Mouse (Mus musculus): Measurements from ENCODE around the gene Syk. TPM values are rescaled to one million over a fixed set of nuclear protein-coding genes. Genes with fewer than 3 reads are reported as not detected.

The Syk gene
- polyA plus RNA-seq, 1 experiment, result 4.7 TPM

DNA sequence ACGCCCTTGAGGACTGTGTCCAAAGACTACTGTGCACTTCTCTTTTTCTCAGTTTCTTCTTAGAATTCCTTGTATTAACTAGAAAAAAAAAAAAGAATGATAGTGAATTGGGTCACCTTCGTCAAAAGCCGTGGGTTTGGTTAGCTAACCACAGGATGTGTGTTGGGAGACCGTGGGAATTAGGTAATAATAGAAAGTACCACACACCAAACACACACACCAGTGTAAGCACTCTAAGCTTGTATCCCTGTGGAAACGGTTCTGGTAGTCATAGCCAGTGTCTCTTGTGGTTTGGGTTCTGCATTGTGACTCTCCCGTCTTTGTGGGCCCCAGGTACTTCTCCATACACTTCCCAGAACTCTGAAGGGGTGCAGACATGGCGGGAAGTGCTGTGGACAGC lies 27.5 kb downstream of the Syk start:
- H3K36me3 ChIP-seq (ENCODE audit: control insufficient read depth, insufficient read depth, low read length), result no peaks in the 10 kb centered on the region
- TF ChIP-seq POLR2A (IDR thresholded peaks at IDR 0.05; ENCODE audit: low read depth, low read length) (no peak), CTCF (conservative IDR thresholded peaks at IDR 0.05; ENCODE audit: insufficient read depth, insufficient read length, low read depth, low read length) (no peak)
- H3K27ac ChIP-seq (ENCODE audit: insufficient read depth, low read depth, low read length), result no peak overlapping the region
- H3K4me3 ChIP-seq (ENCODE audit: insufficient read depth, low read depth, low read length), result no peak overlapping the region
- no peak for DNase-seq
- no peaks in the 10 kb centered on the region for H3K4me1 ChIP-seq (ENCODE audit: control insufficient read depth, insufficient read depth, low read length)
- no peaks in the 10 kb centered on the region for H3K27me3 ChIP-seq (replicated peaks; ENCODE audit: control insufficient read depth, insufficient read depth, low read length)
- 87% methylated on average over 7 of the region's 7 CpGs for WGBS

DNA sequence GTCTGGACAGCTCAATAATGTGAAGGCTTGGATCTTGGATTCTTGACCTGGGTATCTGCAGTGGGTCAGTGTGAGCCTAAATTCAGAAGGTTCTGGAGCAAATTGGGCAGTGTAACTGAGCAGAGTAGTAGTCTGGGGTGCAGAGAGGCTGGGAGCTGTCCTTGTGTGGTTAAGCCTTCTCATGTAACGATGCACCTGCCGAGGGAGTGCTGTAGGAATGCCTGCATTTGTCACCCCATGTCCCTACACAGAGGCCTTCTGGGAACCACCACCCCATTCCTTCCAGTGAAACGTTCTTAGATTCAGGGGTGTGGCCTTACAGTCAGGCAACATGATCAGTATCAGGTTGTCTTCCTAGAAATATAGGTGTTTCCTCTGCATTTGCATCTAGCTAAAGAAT lies 30.3 kb downstream of the Syk start:
- H3K36me3 ChIP-seq (ENCODE audit: control insufficient read depth, insufficient read depth, low read length), result no peaks in the 10 kb centered on the region

DNA sequence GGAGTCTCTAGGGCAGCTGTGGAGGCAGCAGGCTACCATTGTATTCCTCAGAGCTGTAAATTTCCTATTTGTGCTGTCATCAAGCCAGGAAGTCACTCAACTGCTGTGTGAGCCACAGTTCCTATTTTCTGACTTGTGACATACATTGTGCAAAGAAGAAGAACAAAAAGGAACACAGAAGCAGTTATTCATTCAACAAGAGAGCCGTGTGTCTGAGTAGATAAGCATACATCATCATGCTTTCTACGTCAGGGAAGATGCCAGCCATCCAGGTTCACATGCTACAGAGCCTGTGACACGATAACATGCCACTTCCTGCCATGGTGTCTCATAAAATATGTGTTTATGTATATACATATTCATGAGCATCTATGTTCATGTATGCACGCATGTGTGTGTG lies 32.1 kb downstream of the Syk start:
- Histone ChIP-seq H3K4me1 (ENCODE audit: control insufficient read depth, insufficient read depth, low read length) (no peaks in the 10 kb centered on the region), H3K27me3 (replicated peaks; ENCODE audit: control insufficient read depth, insufficient read depth, low read length) (no peaks in the 10 kb centered on the region), H3K36me3 (ENCODE audit: control insufficient read depth, insufficient read depth, low read length) (no peaks in the 10 kb centered on the region), H3K27ac (ENCODE audit: insufficient read depth, low read depth, low read length) (no peak overlapping the region), H3K4me3 (ENCODE audit: insufficient read depth, low read depth, low read length) (no peak overlapping the region)
- DNase-seq, result no peak
- TF ChIP-seq CTCF (conservative IDR thresholded peaks at IDR 0.05; ENCODE audit: insufficient read depth, insufficient read length, low read depth, low read length) (no peak), POLR2A (IDR thresholded peaks at IDR 0.05; ENCODE audit: low read depth, low read length) (no peak)
- 79% methylated on average over 4 of the region's 4 CpGs for WGBS

More for the DNA sequence above, 30.3 kb downstream of the Syk start:
- DNase-seq, result no peak
- Histone ChIP-seq H3K27ac (ENCODE audit: insufficient read depth, low read depth, low read length) (no peak overlapping the region), H3K27me3 (replicated peaks; ENCODE audit: control insufficient read depth, insufficient read depth, low read length) (no peaks in the 10 kb centered on the region), H3K4me1 (ENCODE audit: control insufficient read depth, insufficient read depth, low read length) (no peaks in the 10 kb centered on the region), H3K4me3 (ENCODE audit: insufficient read depth, low read depth, low read length) (no peak overlapping the region)
- TF ChIP-seq CTCF (conservative IDR thresholded peaks at IDR 0.05; ENCODE audit: insufficient read depth, insufficient read length, low read depth, low read length), result no peak
- TF ChIP-seq POLR2A (IDR thresholded peaks at IDR 0.05; ENCODE audit: low read depth, low read length), result no peak
- 71% methylated on average over 3 of the region's 3 CpGs for WGBS

DNA sequence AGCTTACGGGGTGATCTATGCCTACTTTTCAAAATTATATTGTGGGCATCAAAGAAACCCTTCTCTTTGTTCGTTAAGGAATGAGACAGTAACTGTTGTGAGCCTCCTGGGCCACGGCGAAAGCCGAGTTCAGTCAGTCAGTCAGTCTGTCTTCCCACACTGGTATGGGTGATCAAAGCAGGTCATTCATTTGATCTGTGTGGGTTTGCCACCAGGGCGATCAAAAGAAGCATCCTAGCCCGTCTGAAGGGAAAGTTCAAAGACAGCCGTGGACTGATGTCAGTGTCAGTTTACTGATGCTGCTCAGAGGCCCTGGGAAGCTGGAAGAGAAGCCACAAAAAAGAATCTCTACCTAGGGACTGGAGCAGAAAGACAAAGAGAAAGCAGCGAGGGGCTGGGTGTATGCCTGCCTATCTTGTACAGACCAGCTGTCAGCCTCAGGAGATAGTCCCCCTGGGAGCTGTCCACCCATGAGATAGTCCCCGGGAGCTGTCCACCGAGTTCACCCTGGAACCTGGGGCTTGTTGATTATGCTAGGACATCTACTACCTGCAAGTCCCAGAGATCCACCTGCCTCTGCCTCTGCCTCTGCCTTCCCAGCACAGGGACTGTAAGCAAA lies 34.2 kb downstream of the Syk start:
- WGBS, result 46% methylated on average over 11 of the region's 11 CpGs
- no peaks in the 10 kb centered on the region for H3K36me3 ChIP-seq (ENCODE audit: control insufficient read depth, insufficient read depth, low read length)
- no peak overlapping the region for H3K27ac ChIP-seq (ENCODE audit: insufficient read depth, low read depth, low read length)
- H3K27me3 ChIP-seq (replicated peaks; ENCODE audit: control insufficient read depth, insufficient read depth, low read length), result no peaks in the 10 kb centered on the region
- TF ChIP-seq POLR2A (IDR thresholded peaks at IDR 0.05; ENCODE audit: low read depth, low read length), result no peak
- no peak for TF ChIP-seq CTCF (conservative IDR thresholded peaks at IDR 0.05; ENCODE audit: insufficient read depth, insufficient read length, low read depth, low read length)
- DNase-seq, result no peak
- H3K4me3 ChIP-seq (ENCODE audit: insufficient read depth, low read depth, low read length), result no peak overlapping the region
- no peaks in the 10 kb centered on the region for H3K4me1 ChIP-seq (ENCODE audit: control insufficient read depth, insufficient read depth, low read length)

DNA sequence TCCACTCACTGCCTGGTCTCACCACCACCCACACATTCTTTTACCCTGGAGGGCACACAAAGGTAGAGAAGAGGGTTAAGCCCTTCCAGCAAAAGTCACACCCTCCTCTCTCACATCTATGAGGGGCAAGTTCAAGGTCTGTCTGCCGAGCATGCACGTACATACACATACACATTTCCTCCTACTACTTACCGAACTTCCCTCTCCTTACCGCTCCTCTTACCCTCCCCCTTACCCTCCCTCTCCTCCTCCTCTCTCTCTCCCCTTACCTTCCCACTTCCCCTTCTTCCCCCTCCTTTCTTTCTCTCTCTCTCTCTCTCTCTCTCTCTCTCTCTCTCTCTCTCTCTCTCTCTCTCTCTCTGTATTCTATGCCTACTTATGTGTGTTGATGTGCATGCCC lies 35.6 kb downstream of the Syk start:
- TF ChIP-seq CTCF (conservative IDR thresholded peaks at IDR 0.05; ENCODE audit: insufficient read depth, insufficient read length, low read depth, low read length) (no peak), POLR2A (IDR thresholded peaks at IDR 0.05; ENCODE audit: low read depth, low read length) (no peak)
- H3K27ac ChIP-seq (ENCODE audit: insufficient read depth, low read depth, low read length), result no peak overlapping the region
- no peaks in the 10 kb centered on the region for H3K4me1 ChIP-seq (ENCODE audit: control insufficient read depth, insufficient read depth, low read length)
- no peak for DNase-seq
- no peaks in the 10 kb centered on the region for H3K27me3 ChIP-seq (replicated peaks; ENCODE audit: control insufficient read depth, insufficient read depth, low read length)
- H3K4me3 ChIP-seq (ENCODE audit: insufficient read depth, low read depth, low read length), result no peak overlapping the region
- WGBS, result 40% methylated on average over 4 of the region's 4 CpGs
- H3K36me3 ChIP-seq (ENCODE audit: control insufficient read depth, insufficient read depth, low read length), result no peaks in the 10 kb centered on the region

DNA sequence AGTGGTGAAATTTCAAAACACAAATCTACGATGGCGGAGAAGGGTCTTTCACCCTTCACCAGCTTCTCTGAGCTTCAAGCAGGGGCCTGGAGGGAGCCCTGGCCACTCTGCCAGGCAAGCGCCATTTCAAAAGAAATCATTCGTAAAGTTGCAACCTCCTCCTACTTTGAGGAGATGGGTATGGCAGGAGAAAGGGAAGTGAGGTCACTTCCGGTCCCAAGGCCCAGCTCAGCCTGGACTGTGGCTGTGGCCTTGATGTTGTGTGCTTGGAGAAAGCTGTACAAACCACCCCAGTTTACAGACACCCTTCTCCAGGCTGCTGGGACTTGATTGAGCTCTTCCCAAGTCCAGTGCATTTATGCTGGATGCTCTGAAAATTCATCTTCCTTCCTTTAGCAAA lies 36.5 kb downstream of the Syk start:
- Histone ChIP-seq H3K4me3 (ENCODE audit: insufficient read depth, low read depth, low read length) (no peak overlapping the region), H3K36me3 (ENCODE audit: control insufficient read depth, insufficient read depth, low read length) (no peaks in the 10 kb centered on the region), H3K4me1 (ENCODE audit: control insufficient read depth, insufficient read depth, low read length) (no peaks in the 10 kb centered on the region), H3K27me3 (replicated peaks; ENCODE audit: control insufficient read depth, insufficient read depth, low read length) (no peaks in the 10 kb centered on the region), H3K27ac (ENCODE audit: insufficient read depth, low read depth, low read length) (no peak overlapping the region)
- 79% methylated on average over 5 of the region's 5 CpGs for WGBS
- no peak for TF ChIP-seq CTCF (conservative IDR thresholded peaks at IDR 0.05; ENCODE audit: insufficient read depth, insufficient read length, low read depth, low read length)
- TF ChIP-seq POLR2A (IDR thresholded peaks at IDR 0.05; ENCODE audit: low read depth, low read length), result no peak
- no peak for DNase-seq

DNA sequence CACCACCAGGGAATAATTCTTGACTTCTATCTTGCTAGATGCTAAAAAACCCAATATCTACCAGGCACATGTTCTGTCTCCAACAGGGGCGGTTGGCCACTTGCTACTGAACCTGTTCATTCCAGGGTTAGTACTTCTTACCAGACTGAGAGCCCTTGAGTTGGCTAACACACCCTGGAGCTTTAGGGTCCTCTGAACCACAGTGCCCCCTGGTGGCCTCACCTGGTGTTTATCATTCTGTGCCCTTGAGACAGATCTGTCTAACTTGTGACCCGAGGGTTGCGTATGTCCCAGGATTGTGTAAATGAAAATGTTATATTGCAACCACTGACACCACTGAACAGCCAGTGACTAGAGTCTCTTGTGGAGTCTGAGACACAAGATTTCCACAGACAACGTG lies 41.1 kb downstream of the Syk start:
- TF ChIP-seq CTCF (conservative IDR thresholded peaks at IDR 0.05; ENCODE audit: insufficient read depth, insufficient read length, low read depth, low read length) (peak; percentile 59), POLR2A (IDR thresholded peaks at IDR 0.05; ENCODE audit: low read depth, low read length) (no peak)

More for the DNA sequence above, 41.1 kb downstream of the Syk start:
- 50% methylated on average over 4 of the region's 4 CpGs for WGBS
- H3K4me3 ChIP-seq (ENCODE audit: insufficient read depth, low read depth, low read length), result no peak overlapping the region
- DNase-seq, result peak; percentile 40
- H3K4me1 ChIP-seq (ENCODE audit: control insufficient read depth, insufficient read depth, low read length), result no peaks in the 10 kb centered on the region
- no peak overlapping the region for H3K27ac ChIP-seq (ENCODE audit: insufficient read depth, low read depth, low read length)
- no peaks in the 10 kb centered on the region for H3K36me3 ChIP-seq (ENCODE audit: control insufficient read depth, insufficient read depth, low read length)
- H3K27me3 ChIP-seq (replicated peaks; ENCODE audit: control insufficient read depth, insufficient read depth, low read length), result no peaks in the 10 kb centered on the region
